Mouse (Mus musculus): ENCODE data around the gene Zfp536. TPM values are rescaled to one million over a fixed set of nuclear protein-coding genes. Genes with fewer than 3 reads are reported as not detected.

The Zfp536 gene
- polyA plus RNA-seq, 1 experiment from 2014 or later = 14.9 TPM

GRCm38 (mm10) chr7:37433156-37433555 is 340.3 kb downstream of the Zfp536 start:
- no peak for ATAC-seq (ENCODE audit: insufficient read depth, low FRiP score)
- WGBS = 38% methylated on average over 7 of the region's 7 CpGs

GRCm38 (mm10) chr7:37431471-37431870 is 342.0 kb downstream of the Zfp536 start:
- H3K27ac ChIP-seq (ENCODE audit: low read length) = no peak overlapping the region
- no peaks in the 10 kb centered on the region for H3K36me3 ChIP-seq (ENCODE audit: control insufficient read depth, insufficient read depth, low read length)
- no peak overlapping the region for H3K4me3 ChIP-seq (replicated peaks; ENCODE audit: low read length)
- no peaks in the 10 kb centered on the region for H3K9me3 ChIP-seq (replicated peaks; ENCODE audit: control insufficient read depth, low read length)
- WGBS = 64% methylated on average over 10 of the region's 10 CpGs
- H3K9ac ChIP-seq (ENCODE audit: low read length) = no peak overlapping the region
- H3K27me3 ChIP-seq (ENCODE audit: control insufficient read depth, insufficient read depth, low read length) = no peaks in the 10 kb centered on the region
- H3K4me1 ChIP-seq (ENCODE audit: control insufficient read depth, insufficient read depth, low read length) = no peaks in the 10 kb centered on the region
- no peak overlapping the region for H3K4me2 ChIP-seq (ENCODE audit: low read depth, low read length)
- no peak for ATAC-seq (ENCODE audit: insufficient read depth, low FRiP score)

More at GRCm38 (mm10) chr7:37433156-37433555, 340.3 kb downstream of the Zfp536 start:
- Histone ChIP-seq H3K27me3 (ENCODE audit: control insufficient read depth, insufficient read depth, low read length) (no peaks in the 10 kb centered on the region), H3K4me3 (replicated peaks; ENCODE audit: low read length) (no peak overlapping the region), H3K27ac (ENCODE audit: low read length) (no peak overlapping the region), H3K36me3 (ENCODE audit: control insufficient read depth, insufficient read depth, low read length) (no peaks in the 10 kb centered on the region), H3K9me3 (replicated peaks; ENCODE audit: control insufficient read depth, low read length) (no peaks in the 10 kb centered on the region), H3K9ac (ENCODE audit: low read length) (no peak overlapping the region), H3K4me2 (ENCODE audit: low read depth, low read length) (no peak overlapping the region), H3K4me1 (ENCODE audit: control insufficient read depth, insufficient read depth, low read length) (no peaks in the 10 kb centered on the region)

- H3K4me2 ChIP-seq (ENCODE audit: low read depth, low read length) = no peak overlapping the region
- no peak overlapping the region for H3K27ac ChIP-seq (ENCODE audit: low read length)
- H3K27me3 ChIP-seq (ENCODE audit: control insufficient read depth, insufficient read depth, low read length) = no peaks in the 10 kb centered on the region
- no peak overlapping the region for H3K9ac ChIP-seq (ENCODE audit: low read length)
- H3K4me3 ChIP-seq (replicated peaks; ENCODE audit: low read length) = no peak overlapping the region
- no peaks in the 10 kb centered on the region for H3K4me1 ChIP-seq (ENCODE audit: control insufficient read depth, insufficient read depth, low read length)
- H3K9me3 ChIP-seq (replicated peaks; ENCODE audit: control insufficient read depth, low read length) = no peaks in the 10 kb centered on the region
- H3K36me3 ChIP-seq (ENCODE audit: control insufficient read depth, insufficient read depth, low read length) = no peaks in the 10 kb centered on the region
- ATAC-seq (ENCODE audit: insufficient read depth, low FRiP score) = no peak
Measured at GRCm38 (mm10) chr7:37426061-37426460, 347.4 kb downstream of the Zfp536 start.

- 64% methylated on average over 2 of the region's 2 CpGs for WGBS
- H3K4me2 ChIP-seq (ENCODE audit: low read depth, low read length) = no peak overlapping the region
- H3K4me1 ChIP-seq (ENCODE audit: control insufficient read depth, insufficient read depth, low read length) = no peaks in the 10 kb centered on the region
- no peaks in the 10 kb centered on the region for H3K27me3 ChIP-seq (ENCODE audit: control insufficient read depth, insufficient read depth, low read length)
- H3K9ac ChIP-seq (ENCODE audit: low read length) = no peak overlapping the region
- no peak for ATAC-seq (ENCODE audit: insufficient read depth, low FRiP score)
- no peak overlapping the region for H3K4me3 ChIP-seq (replicated peaks; ENCODE audit: low read length)
- no peaks in the 10 kb centered on the region for H3K36me3 ChIP-seq (ENCODE audit: control insufficient read depth, insufficient read depth, low read length)
- no peak overlapping the region for H3K27ac ChIP-seq (ENCODE audit: low read length)
- no peaks in the 10 kb centered on the region for H3K9me3 ChIP-seq (replicated peaks; ENCODE audit: control insufficient read depth, low read length)
Measured at GRCm38 (mm10) chr7:37422966-37423365, 350.5 kb downstream of the Zfp536 start.

Other genes with a start within 250 kb of the Zfp536 start
- gene Uri1, start 249.9 kb upstream of the Zfp536 start, polyA plus RNA-seq (2015; fragmentation: Nextera tagmentation; extraction: Ambion mirVana) = 26.7 and 27.5 TPM in 2 replicates

Measured in stomach, embryonic 16.5 days (tissue).